ENCODE assay signal across 28 mouse cellular contexts in genomic region chr6:80357092-80357491, GRCm38 (mm10).
"Had no signal": no experiment of that assay in that cellular context is flagged by ENCODE, and none has a peak within 500 bp of the region (broad histone marks: within the 10 kb centered on the region; RNA-seq: fewer than 3 reads in every experiment).

No protein-coding gene starts in this region.

- DNase-seq: cerebellum, adult 8-10 months; cerebellum, adult 9-10 months; cerebellum, adult 9-11 months; cerebellum, postnatal 10 days; cerebellum, postnatal 14 days; cerebellum, postnatal 25 days; cerebellum, postnatal 36 days; embryo, embryonic 11 days; forebrain, postnatal 0 days; gastrocnemius, adult 2 months; gastrocnemius, postnatal 10 days; gastrocnemius, postnatal 14 days; gastrocnemius, postnatal 25 days; gastrocnemius, postnatal 36 days; heart, adult 11 months; heart, adult 18-20 months; heart, adult 2 months had no signal

- H3K4me1 ChIP-seq: embryonic facial prominence, embryonic 10.5 days; embryonic facial prominence, embryonic 12.5 days; embryonic facial prominence, embryonic 13.5 days; embryonic facial prominence, embryonic 15.5 days; forebrain, embryonic 12.5 days; forebrain, embryonic 15.5 days had no signal

- H3K4me2 ChIP-seq: embryonic facial prominence, embryonic 12.5 days; embryonic facial prominence, embryonic 13.5 days; embryonic facial prominence, embryonic 15.5 days; forebrain, embryonic 12.5 days; forebrain, embryonic 13.5 days; forebrain, embryonic 15.5 days had no signal

- H3K9ac ChIP-seq: embryonic facial prominence, embryonic 12.5 days; embryonic facial prominence, embryonic 13.5 days; embryonic facial prominence, embryonic 15.5 days; forebrain, embryonic 12.5 days; forebrain, embryonic 13.5 days; forebrain, embryonic 15.5 days; forebrain, postnatal 0 days had no signal

- ATAC-seq: forebrain, embryonic 13.5 days; forebrain, embryonic 14.5 days; forebrain, embryonic 15.5 days; forebrain, embryonic 16.5 days; forebrain, postnatal 0 days had no signal

- H3K9me3 ChIP-seq: embryonic facial prominence, embryonic 10.5 days; embryonic facial prominence, embryonic 12.5 days; embryonic facial prominence, embryonic 13.5 days; embryonic facial prominence, embryonic 15.5 days; forebrain, embryonic 10.5 days; forebrain, embryonic 12.5 days; forebrain, embryonic 13.5 days; forebrain, embryonic 15.5 days had no signal

- H3K27ac ChIP-seq: embryonic facial prominence, embryonic 10.5 days; embryonic facial prominence, embryonic 12.5 days; embryonic facial prominence, embryonic 13.5 days; embryonic facial prominence, embryonic 15.5 days; forebrain, embryonic 10.5 days; forebrain, embryonic 12.5 days; forebrain, embryonic 13.5 days; forebrain, embryonic 15.5 days; gastrocnemius, adult 2 months; heart, adult 2 months had no signal

- H3K36me3 ChIP-seq: embryonic facial prominence, embryonic 10.5 days; embryonic facial prominence, embryonic 12.5 days; embryonic facial prominence, embryonic 13.5 days; embryonic facial prominence, embryonic 15.5 days; forebrain, embryonic 10.5 days; forebrain, embryonic 12.5 days; forebrain, embryonic 15.5 days had no signal

- H3K27me3 ChIP-seq: embryonic facial prominence, embryonic 12.5 days; embryonic facial prominence, embryonic 13.5 days; embryonic facial prominence, embryonic 15.5 days; forebrain, embryonic 12.5 days; forebrain, embryonic 13.5 days; forebrain, embryonic 15.5 days had no signal

- H3K4me3 ChIP-seq: embryonic facial prominence, embryonic 10.5 days; embryonic facial prominence, embryonic 12.5 days; embryonic facial prominence, embryonic 13.5 days; embryonic facial prominence, embryonic 15.5 days; erythroblast, embryonic 14.5 days; forebrain, embryonic 10.5 days; forebrain, embryonic 12.5 days; forebrain, embryonic 13.5 days; forebrain, embryonic 15.5 days; gastrocnemius, adult 2 months; heart, adult 2 months had no signal
